Comparison of ENCODE assay signal across 9 mouse cellular contexts in genomic region chr6:114918994-114919393, GRCm38 (mm10). TPM values are rescaled to one million over a fixed set of nuclear protein-coding genes. Genes with fewer than 3 reads are reported as not detected.
DNase-seq lines count a peak whose midpoint lies in the region; ATAC-seq lines count a peak whose summit lies in the region.
"Had no signal": no experiment of that assay in that cellular context is flagged by ENCODE, and none has a peak within 500 bp of the region (broad histone marks: within the 10 kb centered on the region; RNA-seq: fewer than 3 reads in every experiment).

No protein-coding gene starts in this region.

- no peak for ATAC-seq in heart, embryonic 12.5 days (ENCODE audit: insufficient number of reproducible peaks, low FRiP score)
- no peak for ATAC-seq in hindbrain, embryonic 13.5 days (ENCODE audit: low FRiP score)
- ATAC-seq in midbrain, embryonic 13.5 days = no peak
- no peak for ATAC-seq in inflammation-experienced regulatory T-cells, adult 6 months

- peak overlapping the region; percentile 82 for H3K4me3 ChIP-seq in heart, embryonic 12.5 days
- H3K4me3 ChIP-seq in brown adipose tissue, adult 24 weeks (ENCODE audit: insufficient read depth, low read depth, low read length) = peak overlapping the region; percentile 95
- peak overlapping the region; percentile 57 for H3K4me3 ChIP-seq in hindbrain, embryonic 13.5 days
- H3K4me3 ChIP-seq in midbrain, embryonic 13.5 days (replicated peaks) = peak overlapping the region; percentile 66

- no peak for DNase-seq in heart, postnatal 4 days
- DNase-seq in frontal cortex, adult 2 months (ENCODE audit: extremely low spot score in 1 of 2, low spot score in 1 of 2) = no peak
- DNase-seq in frontal cortex, postnatal 14 days (ENCODE audit: low spot score in 2 of 2) = no peak
- DNase-seq: cerebellum, adult 11 months had no signal

- H3K27me3 ChIP-seq in heart, embryonic 12.5 days (replicated peaks) = no peaks in the 10 kb centered on the region
- H3K27me3 ChIP-seq in hindbrain, embryonic 13.5 days = no peaks in the 10 kb centered on the region
- H3K27me3 ChIP-seq in midbrain, embryonic 13.5 days = no peaks in the 10 kb centered on the region

- peaks cover 57% of the 10 kb centered on the region for H3K4me1 ChIP-seq in heart, embryonic 12.5 days (replicated peaks)
- peaks cover 37% of the 10 kb centered on the region for H3K4me1 ChIP-seq in brown adipose tissue, adult 24 weeks (ENCODE audit: control insufficient read depth, insufficient read depth, insufficient read length, low read length)
- H3K4me1 ChIP-seq in hindbrain, embryonic 13.5 days (replicated peaks) = peaks cover 78% of the 10 kb centered on the region
- H3K4me1 ChIP-seq in midbrain, embryonic 13.5 days (replicated peaks) = peaks cover 73% of the 10 kb centered on the region

- peaks cover 8% of the 10 kb centered on the region; the same call in 1 of the 2 replicates for H3K36me3 ChIP-seq in heart, embryonic 12.5 days
- H3K36me3 ChIP-seq in hindbrain, embryonic 13.5 days = no peaks in the 10 kb centered on the region
- no peaks in the 10 kb centered on the region for H3K36me3 ChIP-seq in midbrain, embryonic 13.5 days

- peak overlapping the region; percentile 92 for H3K9ac ChIP-seq in heart, embryonic 12.5 days
- H3K9ac ChIP-seq in hindbrain, embryonic 13.5 days = peak overlapping the region; percentile 81
- H3K9ac ChIP-seq in midbrain, embryonic 13.5 days (replicated peaks) = peak overlapping the region; percentile 80

- WGBS in heart, embryonic 12.5 days = 82% methylated on average over 9 of the region's 9 CpGs
- 70% methylated on average over 9 of the region's 9 CpGs for WGBS in hindbrain, embryonic 13.5 days
- 83% methylated on average over 9 of the region's 9 CpGs for WGBS in midbrain, embryonic 13.5 days

- peak overlapping the region; percentile 61 for H3K27ac ChIP-seq in heart, embryonic 12.5 days (ENCODE audit: poor library complexity, severe bottlenecking)
- H3K27ac ChIP-seq in brown adipose tissue, adult 24 weeks (replicated peaks; ENCODE audit: low read depth, low read length) = peak overlapping the region; percentile 100
- H3K27ac ChIP-seq in hindbrain, embryonic 13.5 days = no peak overlapping the region
- H3K27ac ChIP-seq in midbrain, embryonic 13.5 days = no peak overlapping the region

- no peaks in the 10 kb centered on the region for H3K9me3 ChIP-seq in heart, embryonic 12.5 days (replicated peaks)
- no peaks in the 10 kb centered on the region for H3K9me3 ChIP-seq in hindbrain, embryonic 13.5 days
- no peaks in the 10 kb centered on the region for H3K9me3 ChIP-seq in midbrain, embryonic 13.5 days

- H3K4me2 ChIP-seq in heart, embryonic 12.5 days = peak overlapping the region; percentile 77
- H3K4me2 ChIP-seq in hindbrain, embryonic 13.5 days = peak overlapping the region; percentile 67
- H3K4me2 ChIP-seq in midbrain, embryonic 13.5 days (replicated peaks) = peak overlapping the region; percentile 77

RNA-seq across cellular contexts. Expression of gene Vgll4, which starts 50.8 kb away (rescaled TPM):
- 74.3 and 76.4 TPM in 2 replicates for polyA plus RNA-seq in heart, embryonic 12.5 days (2016; fragmentation: Nextera tagmentation; extraction: Ambion mirVana)
- total RNA-seq in heart, postnatal 4 days (2021) = 10 to 100 TPM; 37.4 to 40.4 TPM
- 59.1 and 73.9 TPM in 2 replicates for polyA plus RNA-seq in brown adipose tissue, adult 24 weeks (2012; ENCODE audit: insufficient read depth, insufficient read length, missing spikeins)
- 62.4 and 65.9 TPM in 2 replicates for polyA plus RNA-seq in hindbrain, embryonic 13.5 days (2015; fragmentation: Nextera tagmentation; extraction: Ambion mirVana)
- 62.4 and 66.2 TPM in 2 replicates for polyA plus RNA-seq in midbrain, embryonic 13.5 days (2015; fragmentation: Nextera tagmentation; extraction: Ambion mirVana)
- 33.5 and 37.6 TPM in 2 replicates for polyA plus RNA-seq in frontal cortex, adult 2 months (2012; rRNA removed)
- 100 to 1,000 TPM; 118 to 183 (median 152) TPM for polyA plus RNA-seq in inflammation-experienced regulatory T-cells, adult 6 months (2017; shearing (Covaris generic))

Comparison
In these comparisons a context has a peak if more than half of its experiments do, and no peak if none do; other contexts are left out.
1. H3K27ac ChIP-seq: peak in heart, embryonic 12.5 days (single experiment) and brown adipose tissue, adult 24 weeks (single experiment); none in hindbrain, embryonic 13.5 days (single experiment) and midbrain, embryonic 13.5 days (single experiment).
2. Peak in every context shown above with its lines, with median percentiles within 50 percentile points of each other: H3K4me2 ChIP-seq, H3K4me3 ChIP-seq and H3K9ac ChIP-seq.